Mouse (Mus musculus): ENCODE results near the gene Ice1.

DNA sequence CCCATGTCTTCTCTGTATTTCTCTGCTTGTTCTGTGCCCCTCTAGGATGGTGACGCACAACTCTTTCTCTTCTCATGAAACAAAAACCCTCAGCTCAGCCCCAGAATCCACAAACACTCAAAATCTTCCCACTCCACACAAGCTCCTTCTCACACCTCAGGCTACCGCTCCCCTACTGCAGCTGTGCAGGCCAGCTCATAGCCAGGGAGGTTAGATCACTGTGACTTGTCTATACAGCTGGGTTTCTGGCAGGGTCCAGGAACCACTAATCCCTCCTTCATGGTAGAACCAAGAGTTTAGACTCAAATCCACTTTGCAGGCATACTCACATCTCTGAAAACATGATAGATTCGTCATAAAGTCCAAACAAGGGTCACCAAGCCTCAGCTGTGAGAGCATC is 42.9 kb upstream of the Ice1 start:
- TF ChIP-seq CTCF (IDR thresholded peaks at IDR 0.05; ENCODE audit: control insufficient read depth, insufficient read depth, insufficient read length) (no peak), MAX (IDR thresholded peaks at IDR 0.05) (no peak), MYOG (IDR thresholded peaks at IDR 0.05; ENCODE audit: control insufficient read depth, extremely low read depth, insufficient read length) (no peak), USF1 (IDR thresholded peaks at IDR 0.05; ENCODE audit: low read depth) (no peak)

Measured in C2C12 (cell line).